Mouse (Mus musculus): ENCODE results near the gene Gm44503. TPM values are rescaled to one million over a fixed set of nuclear protein-coding genes. Genes with fewer than 3 reads are reported as not detected.

Gene Gm44503
- polyA plus RNA-seq, 1 experiment from 2014 or later: not detected

DNA sequence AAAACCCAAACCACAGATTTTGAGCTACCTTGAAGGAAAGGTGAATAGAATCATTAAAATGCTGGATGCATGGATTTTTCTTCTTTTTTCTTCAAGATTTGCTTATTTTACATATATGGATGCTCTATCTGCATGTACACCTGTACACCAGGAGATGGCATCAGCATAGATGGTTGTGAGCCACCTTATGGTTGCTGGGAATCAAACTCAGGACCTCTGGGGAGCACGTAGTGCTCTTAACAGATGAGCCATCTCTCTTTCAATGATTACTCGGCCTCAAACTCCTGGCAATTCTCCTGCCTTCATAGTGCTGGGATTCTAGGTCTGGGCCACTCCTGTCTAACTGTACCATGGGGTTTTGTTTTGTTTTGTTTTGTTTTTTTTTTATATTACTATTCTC, 24.4 kb downstream of the Gm44503 start:
- WGBS: 66% methylated on average over 2 of the region's 2 CpGs
- H3K4me2 ChIP-seq: no peak overlapping the region
- no peak overlapping the region for H3K9ac ChIP-seq
- H3K36me3 ChIP-seq: no peaks in the 10 kb centered on the region
- H3K9me3 ChIP-seq: no peaks in the 10 kb centered on the region
- no peak for ATAC-seq (ENCODE audit: low read depth)
- H3K27ac ChIP-seq (replicated peaks): no peak overlapping the region
- H3K4me1 ChIP-seq (replicated peaks): peaks cover 23% of the 10 kb centered on the region
- H3K4me3 ChIP-seq: no peak overlapping the region
- no peaks in the 10 kb centered on the region for H3K27me3 ChIP-seq

DNA sequence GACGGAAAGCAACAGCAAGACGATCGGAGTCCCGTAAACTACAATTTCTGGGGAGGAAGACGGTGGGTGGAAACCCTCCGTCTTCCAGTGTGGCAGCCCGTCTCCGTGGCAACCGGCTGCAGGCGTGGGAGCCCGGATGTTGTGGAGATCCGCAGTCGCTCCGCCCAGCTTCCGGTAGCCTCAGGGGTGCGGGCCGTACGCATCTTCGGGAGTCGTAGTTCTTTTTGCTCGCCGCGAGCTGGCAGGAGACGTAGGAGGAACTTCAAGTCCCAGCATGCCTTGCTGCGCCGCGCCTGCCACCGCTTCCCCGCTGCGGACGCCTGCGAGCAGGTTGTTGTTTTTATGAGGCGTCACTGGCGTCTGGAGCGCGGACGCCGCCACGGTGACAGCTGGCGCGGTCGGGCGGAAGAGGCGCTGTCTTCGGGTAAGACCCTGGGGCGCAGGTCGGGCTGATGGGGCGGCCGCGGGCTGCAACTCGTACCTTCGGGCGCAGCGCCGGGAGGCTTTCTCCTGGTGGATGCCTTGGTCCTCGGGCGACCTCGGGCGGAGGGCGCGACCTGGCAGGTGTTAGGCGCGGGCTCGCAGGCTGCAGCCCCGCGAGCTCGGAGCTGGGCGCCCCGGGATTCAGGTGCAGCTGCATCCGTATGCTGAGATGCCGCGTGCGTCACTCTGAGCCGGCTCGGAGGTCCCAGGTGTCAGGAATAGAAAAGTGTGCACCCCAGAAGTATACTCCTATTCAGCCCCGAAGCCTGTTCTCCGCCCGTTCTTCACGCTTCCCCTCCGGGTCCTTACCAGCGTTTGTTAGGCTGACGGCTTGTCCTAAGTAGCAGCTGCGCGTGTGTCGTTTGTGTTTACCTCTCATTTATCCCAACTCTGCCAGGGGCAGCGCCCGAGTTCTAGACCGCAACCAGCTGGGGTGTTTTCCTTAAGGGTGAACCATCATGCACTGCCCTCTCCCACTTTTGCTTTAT, 26.9 kb downstream of the Gm44503 start, which contains the start of the genes Ccpg1os and Ccpg1:
Ccpg1os (minus strand) TSS at position 133 of the 971 bp plus-strand sequence.
Ccpg1 (plus strand) TSS at position 180 of the 971 bp plus-strand sequence.
- Histone ChIP-seq H3K9me3 (no peaks in the 10 kb centered on the region), H3K4me3 (peak within 1 kb of the TSS; percentile 80), H3K4me1 (replicated peaks) (peaks cover 23% of the 10 kb centered on the region), H3K9ac (peak within 1 kb of the TSS; percentile 88), H3K36me3 (no peaks in the 10 kb centered on the region), H3K27ac (replicated peaks) (peak within 1 kb of the TSS; percentile 92), H3K4me2 (peak within 1 kb of the TSS; percentile 65), H3K27me3 (no peaks in the 10 kb centered on the region)
- under 1% methylated on average over 88 of the region's 88 CpGs for WGBS
- peak; percentile 99 for ATAC-seq (ENCODE audit: low read depth)

DNA sequence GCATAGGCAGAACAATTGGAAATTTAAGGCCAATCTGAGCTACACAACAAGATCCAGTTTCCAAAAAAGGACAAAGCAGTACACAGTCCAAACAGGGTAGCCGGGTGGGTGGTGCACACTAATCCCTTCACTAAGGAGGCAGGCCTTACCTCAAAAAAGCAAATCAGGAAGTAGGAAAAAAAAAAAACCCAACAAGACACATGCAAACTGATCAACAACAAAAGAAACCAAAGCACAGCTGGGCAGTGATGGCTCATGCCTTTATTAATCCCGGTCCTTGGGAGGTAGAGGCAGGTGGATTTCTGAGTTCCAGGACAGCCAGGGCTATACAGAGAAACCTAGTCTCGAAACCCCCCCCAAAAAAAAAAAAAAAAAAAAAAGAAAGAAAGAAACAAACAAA, 29.1 kb downstream of the Gm44503 start:
- no peak overlapping the region for H3K27ac ChIP-seq (replicated peaks)
- H3K4me1 ChIP-seq (replicated peaks): peaks cover 23% of the 10 kb centered on the region
- no peak overlapping the region for H3K4me2 ChIP-seq
- H3K36me3 ChIP-seq: no peaks in the 10 kb centered on the region
- WGBS: 69% methylated on average over 3 of the region's 3 CpGs
- H3K9ac ChIP-seq: no peak overlapping the region
- no peak overlapping the region for H3K4me3 ChIP-seq
- ATAC-seq (ENCODE audit: low read depth): no peak
- no peaks in the 10 kb centered on the region for H3K9me3 ChIP-seq
- H3K27me3 ChIP-seq: no peaks in the 10 kb centered on the region

DNA sequence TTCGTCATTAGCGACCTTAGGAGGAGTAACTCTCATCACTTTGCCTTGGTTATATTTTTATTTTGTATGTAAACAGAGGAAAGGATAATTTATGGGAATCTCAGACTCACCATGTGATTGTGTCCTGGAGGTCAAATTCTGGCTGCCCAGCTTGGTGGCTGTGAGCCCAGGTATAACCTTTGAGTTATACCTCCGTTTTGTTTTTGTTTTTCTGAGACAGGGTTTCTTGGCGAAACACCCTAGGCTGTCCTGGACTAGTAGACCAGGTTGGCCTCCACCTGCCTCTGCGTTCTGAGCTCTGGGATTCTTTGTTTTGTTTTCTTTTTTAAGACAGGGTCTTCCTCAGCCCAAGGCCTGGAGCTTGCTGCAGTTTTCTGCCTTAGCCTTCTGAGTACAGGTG, 30.1 kb downstream of the Gm44503 start:
- 80% methylated on average over 5 of the region's 5 CpGs for WGBS
- Histone ChIP-seq H3K27ac (replicated peaks) (no peak overlapping the region), H3K4me1 (replicated peaks) (peaks cover 23% of the 10 kb centered on the region), H3K9me3 (no peaks in the 10 kb centered on the region), H3K4me3 (no peak overlapping the region), H3K4me2 (no peak overlapping the region), H3K9ac (no peak overlapping the region), H3K27me3 (no peaks in the 10 kb centered on the region), H3K36me3 (no peaks in the 10 kb centered on the region)
- ATAC-seq (ENCODE audit: low read depth): no peak

DNA sequence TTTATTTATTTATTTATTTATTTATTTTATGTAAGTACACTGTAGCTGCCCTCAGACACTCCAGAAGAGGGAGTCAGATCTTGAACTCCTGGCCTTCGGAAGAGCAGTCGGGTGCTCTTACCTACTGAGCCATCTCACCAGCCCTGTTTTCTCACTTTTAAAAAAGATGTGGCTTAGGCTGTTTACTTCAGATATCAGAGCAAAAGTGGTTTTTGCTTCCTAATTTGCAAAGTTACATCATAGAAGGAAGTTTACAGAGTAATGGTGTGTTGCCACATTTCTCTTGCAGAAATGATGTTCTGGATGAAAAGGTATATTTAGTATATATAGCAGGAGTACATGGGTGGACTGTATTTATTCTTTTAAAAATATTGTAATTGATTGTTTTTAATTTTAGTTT, 32.8 kb downstream of the Gm44503 start:
- Histone ChIP-seq H3K9ac (no peak overlapping the region), H3K27me3 (no peaks in the 10 kb centered on the region), H3K4me1 (replicated peaks) (peaks cover 9% of the 10 kb centered on the region), H3K36me3 (no peaks in the 10 kb centered on the region), H3K9me3 (no peaks in the 10 kb centered on the region), H3K4me3 (no peak overlapping the region), H3K27ac (replicated peaks) (no peak overlapping the region), H3K4me2 (no peak overlapping the region)
- ATAC-seq (ENCODE audit: low read depth): no peak
- 95% methylated on average over 2 of the region's 2 CpGs for WGBS

DNA sequence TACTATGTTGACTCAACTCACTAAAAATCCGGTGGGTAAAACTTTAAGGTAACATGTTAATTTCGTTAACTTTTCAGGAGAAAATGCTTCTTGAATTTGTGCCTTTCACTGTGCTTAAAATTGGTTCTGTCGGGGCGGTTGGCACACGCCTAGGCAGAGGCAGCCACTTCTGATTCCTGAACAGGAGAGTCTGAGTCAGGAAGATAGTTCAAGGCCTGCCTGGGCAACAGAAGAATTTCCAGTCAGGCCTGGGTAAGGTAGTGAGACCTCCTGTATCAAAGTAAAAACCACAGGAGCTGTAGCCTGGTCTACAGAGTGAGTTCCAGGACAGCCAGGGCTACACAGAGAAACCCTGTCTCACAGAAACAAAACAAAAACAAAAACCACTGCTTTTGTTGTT, 33.9 kb downstream of the Gm44503 start:
- Histone ChIP-seq H3K27me3 (no peaks in the 10 kb centered on the region), H3K27ac (replicated peaks) (no peak overlapping the region), H3K4me3 (no peak overlapping the region), H3K9ac (no peak overlapping the region), H3K4me1 (replicated peaks) (no peaks in the 10 kb centered on the region), H3K9me3 (no peaks in the 10 kb centered on the region), H3K36me3 (0 out of 2 replicates have a peak, but pooled peaks cover 3% of the 10 kb centered on the region), H3K4me2 (no peak overlapping the region)
- 91% methylated on average over 5 of the region's 5 CpGs for WGBS
- no peak for ATAC-seq (ENCODE audit: low read depth)

DNA sequence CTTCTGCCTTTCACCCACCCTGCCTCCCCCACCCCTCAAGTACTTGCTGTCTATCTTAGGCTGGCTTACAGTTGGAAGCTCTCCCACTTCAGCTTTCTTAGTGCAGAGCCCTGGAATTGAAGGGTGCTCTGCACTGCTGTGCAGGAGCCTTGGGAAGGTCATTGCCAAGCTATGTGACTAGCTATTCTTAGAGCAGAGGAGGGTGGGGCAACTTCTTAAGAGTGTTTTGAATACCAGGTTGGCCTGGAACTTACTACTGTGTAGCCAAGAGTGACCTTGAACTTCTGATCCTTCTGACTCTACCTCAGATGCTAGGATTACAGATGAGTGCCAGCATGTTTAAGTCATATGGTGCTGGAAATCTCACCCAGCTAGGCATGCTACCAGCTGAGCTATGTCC, 37.5 kb downstream of the Gm44503 start:
- H3K36me3 ChIP-seq: peaks cover 15% of the 10 kb centered on the region
- no peak overlapping the region for H3K4me3 ChIP-seq
- no peak for ATAC-seq (ENCODE audit: low read depth)
- no peak overlapping the region for H3K27ac ChIP-seq (replicated peaks)
- H3K9me3 ChIP-seq: no peaks in the 10 kb centered on the region
- H3K4me1 ChIP-seq (replicated peaks): no peaks in the 10 kb centered on the region
- no peak overlapping the region for H3K9ac ChIP-seq
- H3K27me3 ChIP-seq: no peaks in the 10 kb centered on the region
- no peak overlapping the region for H3K4me2 ChIP-seq

DNA sequence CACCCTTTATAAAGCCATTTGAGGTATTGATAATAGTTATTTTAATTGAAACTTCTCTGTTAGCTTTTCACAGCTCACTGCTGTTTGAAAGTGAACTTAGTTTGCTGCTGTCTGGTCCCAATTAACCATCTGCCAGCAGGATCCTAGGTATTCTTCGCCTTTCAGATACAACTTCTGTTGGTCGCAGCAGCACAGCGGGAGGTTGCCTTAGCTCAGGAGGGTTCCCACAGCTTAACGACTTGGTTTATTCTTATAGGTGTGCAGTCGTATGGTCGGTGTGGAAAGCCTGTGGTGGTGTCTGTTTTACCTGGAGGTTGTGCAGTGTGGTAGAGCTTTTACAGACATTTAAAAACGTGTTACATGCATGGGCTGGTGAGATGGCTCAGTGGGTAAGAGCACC, 38.2 kb downstream of the Gm44503 start:
- Histone ChIP-seq H3K4me3 (no peak overlapping the region), H3K9me3 (no peaks in the 10 kb centered on the region), H3K27me3 (no peaks in the 10 kb centered on the region), H3K4me2 (no peak overlapping the region), H3K4me1 (replicated peaks) (no peaks in the 10 kb centered on the region), H3K9ac (no peak overlapping the region), H3K27ac (replicated peaks) (no peak overlapping the region), H3K36me3 (peaks cover 21% of the 10 kb centered on the region)
- ATAC-seq (ENCODE audit: low read depth): no peak
- WGBS: 60% methylated on average over 7 of the region's 7 CpGs

DNA sequence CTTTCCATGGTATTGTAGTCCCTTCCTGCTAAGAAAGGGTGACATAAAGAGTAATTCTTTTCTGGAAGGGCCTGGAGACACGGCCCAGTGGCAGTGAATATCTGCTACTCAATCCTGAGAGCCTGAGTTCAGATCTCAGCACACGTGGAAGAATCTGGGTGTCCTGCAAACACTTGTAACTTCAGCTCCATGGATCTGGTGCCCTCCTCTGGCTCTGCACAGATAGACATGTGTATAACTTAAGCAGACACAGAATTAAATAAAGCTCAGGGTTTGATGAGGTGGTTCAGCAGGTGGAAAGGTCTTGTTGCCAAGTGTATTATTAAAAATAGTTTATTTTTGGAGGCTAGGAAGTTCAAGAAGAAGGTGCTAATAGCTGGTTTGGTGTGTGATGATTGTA, 41.8 kb downstream of the Gm44503 start:
- Histone ChIP-seq H3K27ac (replicated peaks) (no peak overlapping the region), H3K9me3 (no peaks in the 10 kb centered on the region), H3K9ac (no peak overlapping the region), H3K4me3 (no peak overlapping the region), H3K36me3 (peaks cover 42% of the 10 kb centered on the region), H3K27me3 (no peaks in the 10 kb centered on the region), H3K4me1 (replicated peaks) (no peaks in the 10 kb centered on the region), H3K4me2 (no peak overlapping the region)
- 71% methylated on average over 2 of the region's 2 CpGs for WGBS
- no peak for ATAC-seq (ENCODE audit: low read depth)

DNA sequence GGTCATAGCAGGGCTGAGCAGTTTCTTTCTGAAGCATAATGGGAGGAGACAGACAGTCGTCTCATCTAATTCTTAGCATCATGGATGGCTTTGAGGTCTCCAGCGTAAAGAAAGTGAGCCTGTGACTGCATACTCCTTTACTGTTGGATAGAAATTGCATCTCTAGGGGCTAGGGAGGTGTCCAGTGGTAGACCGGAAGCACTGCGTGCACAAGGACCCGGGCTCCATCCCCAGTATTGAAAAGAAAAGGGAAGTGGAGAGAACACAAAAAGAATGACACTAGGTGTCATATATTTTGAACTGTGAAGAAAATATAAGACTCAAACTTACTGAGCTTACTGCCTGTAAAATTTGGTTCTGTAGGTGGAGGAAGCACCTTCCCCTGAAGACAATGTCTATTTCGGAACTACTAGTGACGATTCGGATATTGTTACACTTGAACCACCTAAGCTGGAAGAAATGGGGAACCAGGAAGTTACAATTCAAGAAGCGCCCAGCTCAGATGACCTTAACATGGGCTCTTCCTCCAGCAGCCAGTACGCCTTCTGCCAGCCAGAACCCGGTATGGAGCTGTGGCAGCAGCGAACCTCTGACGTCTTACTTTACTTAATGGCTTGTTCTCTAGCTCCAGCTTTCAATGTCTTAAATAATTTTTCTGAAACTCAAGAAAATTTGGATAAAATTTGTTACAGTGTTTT, 42.8 kb downstream of the Gm44503 start:
- Histone ChIP-seq H3K36me3 (peaks cover 51% of the 10 kb centered on the region), H3K4me3 (no peak overlapping the region), H3K27ac (replicated peaks) (no peak overlapping the region), H3K4me2 (no peak overlapping the region), H3K27me3 (no peaks in the 10 kb centered on the region), H3K4me1 (replicated peaks) (no peaks in the 10 kb centered on the region), H3K9ac (no peak overlapping the region), H3K9me3 (no peaks in the 10 kb centered on the region)
- no peak for ATAC-seq (ENCODE audit: low read depth)
- WGBS: 88% methylated on average over 13 of the region's 13 CpGs

DNA sequence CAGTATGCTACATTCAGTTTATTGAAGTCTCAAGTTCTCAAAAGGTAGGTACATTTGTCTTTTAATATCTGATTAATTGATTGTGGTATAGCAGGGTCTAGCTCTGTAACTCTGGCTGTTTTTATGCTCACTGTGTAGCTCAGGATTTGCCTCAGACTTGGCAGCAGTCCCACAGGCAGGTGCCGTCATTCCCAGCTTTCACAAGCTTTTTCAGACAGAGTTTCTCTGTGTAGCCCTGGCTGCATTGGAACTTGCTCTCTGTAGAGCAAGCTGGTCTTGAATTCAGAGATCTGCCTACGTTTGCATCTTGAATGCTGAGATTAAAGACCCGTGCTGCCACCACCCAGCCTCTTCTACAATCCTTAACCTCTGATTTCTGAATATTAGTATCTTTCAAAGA, 43.5 kb downstream of the Gm44503 start:
- no peaks in the 10 kb centered on the region for H3K9me3 ChIP-seq
- no peak overlapping the region for H3K4me3 ChIP-seq
- ATAC-seq (ENCODE audit: low read depth): no peak
- no peaks in the 10 kb centered on the region for H3K4me1 ChIP-seq (replicated peaks)
- no peak overlapping the region for H3K4me2 ChIP-seq
- no peaks in the 10 kb centered on the region for H3K27me3 ChIP-seq
- peaks cover 58% of the 10 kb centered on the region for H3K36me3 ChIP-seq
- no peak overlapping the region for H3K27ac ChIP-seq (replicated peaks)
- 70% methylated on average over 3 of the region's 3 CpGs for WGBS
- H3K9ac ChIP-seq: no peak overlapping the region

DNA sequence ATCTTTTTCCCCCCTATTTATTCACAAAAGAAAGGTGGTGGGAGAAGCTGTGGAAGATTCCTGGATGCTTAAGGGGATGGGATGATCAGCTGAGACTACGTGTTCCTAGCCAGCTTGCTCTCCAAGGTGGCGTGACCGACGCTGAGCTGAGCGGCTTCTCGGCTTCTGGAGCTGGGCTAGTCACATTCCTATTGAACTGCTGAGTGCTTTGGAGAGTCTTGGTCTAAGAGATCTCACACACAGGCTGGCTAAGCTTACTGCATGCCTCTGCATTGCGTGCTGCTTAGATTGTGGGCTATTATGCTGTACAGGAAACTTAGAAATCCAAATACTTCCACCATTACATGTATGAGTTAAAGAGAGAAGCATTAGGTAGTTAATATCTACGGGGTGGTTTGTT, 45.4 kb downstream of the Gm44503 start:
- Histone ChIP-seq H3K27ac (replicated peaks) (no peak overlapping the region), H3K4me3 (no peak overlapping the region), H3K4me1 (replicated peaks) (no peaks in the 10 kb centered on the region), H3K36me3 (peaks cover 67% of the 10 kb centered on the region), H3K27me3 (no peaks in the 10 kb centered on the region), H3K9me3 (no peaks in the 10 kb centered on the region), H3K9ac (no peak overlapping the region), H3K4me2 (no peak overlapping the region)
- 87% methylated on average over 8 of the region's 8 CpGs for WGBS
- no peak for ATAC-seq (ENCODE audit: low read depth)
